Mouse (Mus musculus) midbrain, embryonic 13.5 days (tissue): ENCODE measurements around the gene F12. TPM values are rescaled to one million over a fixed set of nuclear protein-coding genes. Genes with fewer than 3 reads are reported as not detected.

Source experiments
- ATAC-seq: fragments of 200-750 bp; cut with Nextera tagmentation; 2 replicates; pipeline ENCODE4 v1.8.0; 2017; ENCODE audit warnings: mild to moderate bottlenecking, moderate TSS enrichment, moderate library complexity
- H3K27ac ChIP-seq: fragments of 300-500 bp; sonication (generic); 2 replicates; pipeline ENCODE4 v1.5.1; 2015; ENCODE audit warnings: inconsistent platforms, mild to moderate bottlenecking, moderate library complexity
- H3K27me3 ChIP-seq: fragments of 300-500 bp; sonication (generic); 2 replicates; pipeline ENCODE4 v1.6.1; 2015; ENCODE audit warnings: mild to moderate bottlenecking, inconsistent platforms
- H3K36me3 ChIP-seq: fragments of 300-500 bp; sonication (generic); 2 replicates; pipeline ENCODE4 v1.6.1; 2015; ENCODE audit warnings: mild to moderate bottlenecking, inconsistent platforms
- H3K4me1 ChIP-seq: fragments of 300-500 bp; sonication (generic); replicated peaks from 2 replicates; pipeline ENCODE4 v1.6.1; 2015; ENCODE audit warnings: inconsistent platforms
- H3K4me2 ChIP-seq: fragments of 300-500 bp; sonication (generic); replicated peaks from 2 replicates; pipeline ENCODE4 v1.6.1; 2015; ENCODE audit warnings: moderate library complexity, mild to moderate bottlenecking, inconsistent platforms
- H3K4me3 ChIP-seq: fragments of 300-500 bp; sonication (generic); replicated peaks from 2 replicates; pipeline ENCODE4 v1.5.1; 2015; ENCODE audit warnings: mild to moderate bottlenecking, inconsistent platforms
- H3K9ac ChIP-seq: fragments of 300-500 bp; sonication (generic); replicated peaks from 2 replicates; pipeline ENCODE4 v1.6.1; 2015; ENCODE audit warnings: mild to moderate bottlenecking, inconsistent platforms
- H3K9me3 ChIP-seq: fragments of 300-500 bp; sonication (generic); 2 replicates; pipeline ENCODE4 v1.6.1; 2016; ENCODE audit warnings: mild to moderate bottlenecking, inconsistent platforms
- WGBS: fragments of 180-500 bp; shearing (Covaris S2); methylation state at CpG from one replicate; pipeline ENCODE4 v1.1.7; 2015; 5-methylcytosine and 5-hydroxymethylcytosine counted together
- polyA plus RNA-seq: library from polyadenylated mRNA; unstranded; fragments of >200 nt; fragmentation: Nextera tagmentation; extraction: Ambion mirVana; gene quantifications from 2 replicates; pipeline ENCODE4 v1.2.1, GENCODE M21; 2015

Gene F12
- polyA plus RNA-seq, 1 experiment from 2014 or later, result not detected

- peak overlapping the region; percentile 86 for H3K4me2 ChIP-seq
- H3K9ac ChIP-seq, result peak overlapping the region; percentile 92
- H3K4me1 ChIP-seq, result peaks cover 75% of the 10 kb centered on the region
- H3K36me3 ChIP-seq, result peaks cover 10% of the 10 kb centered on the region
- H3K27ac ChIP-seq, result peak overlapping the region; percentile 99
- WGBS, result 61% methylated on average over 5 of the region's 5 CpGs
- H3K27me3 ChIP-seq, result no peaks in the 10 kb centered on the region
- no peaks in the 10 kb centered on the region for H3K9me3 ChIP-seq
- H3K4me3 ChIP-seq, result peak overlapping the region; percentile 60
- ATAC-seq, result no peak
These were observed 39.3 kb upstream of the F12 start for GRCm38 (mm10) chr13:55465830-55466440.

DNA sequence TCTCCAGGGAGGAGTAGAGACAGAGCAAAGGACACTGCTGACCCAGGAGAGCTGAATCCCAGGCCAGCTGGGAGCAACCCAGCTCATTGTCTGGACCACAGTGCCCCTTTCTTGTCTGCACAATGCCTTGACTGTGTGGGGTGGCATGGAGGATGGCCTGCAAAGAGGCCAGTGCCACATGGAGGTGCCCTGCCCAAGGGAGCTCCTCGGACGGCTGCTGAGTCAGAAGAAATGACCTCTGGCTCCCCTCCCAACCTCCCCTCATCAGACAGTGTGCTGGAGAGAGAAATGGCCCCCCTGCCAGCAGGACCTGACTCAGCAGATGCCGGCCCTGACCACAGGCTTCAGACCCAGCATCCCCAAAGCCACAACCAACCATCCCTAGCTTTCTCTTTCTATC lies 38.6 kb upstream of the F12 start:
- 5% methylated on average over 3 of the region's 3 CpGs for WGBS
- Histone ChIP-seq H3K4me1 (peaks cover 68% of the 10 kb centered on the region), H3K9me3 (no peaks in the 10 kb centered on the region), H3K9ac (peak overlapping the region; percentile 92), H3K36me3 (peaks cover 18% of the 10 kb centered on the region), H3K4me2 (peak overlapping the region; percentile 86), H3K4me3 (peak overlapping the region; percentile 60), H3K27me3 (no peaks in the 10 kb centered on the region), H3K27ac (peak overlapping the region; percentile 99)
- peak; percentile 44 for ATAC-seq

DNA sequence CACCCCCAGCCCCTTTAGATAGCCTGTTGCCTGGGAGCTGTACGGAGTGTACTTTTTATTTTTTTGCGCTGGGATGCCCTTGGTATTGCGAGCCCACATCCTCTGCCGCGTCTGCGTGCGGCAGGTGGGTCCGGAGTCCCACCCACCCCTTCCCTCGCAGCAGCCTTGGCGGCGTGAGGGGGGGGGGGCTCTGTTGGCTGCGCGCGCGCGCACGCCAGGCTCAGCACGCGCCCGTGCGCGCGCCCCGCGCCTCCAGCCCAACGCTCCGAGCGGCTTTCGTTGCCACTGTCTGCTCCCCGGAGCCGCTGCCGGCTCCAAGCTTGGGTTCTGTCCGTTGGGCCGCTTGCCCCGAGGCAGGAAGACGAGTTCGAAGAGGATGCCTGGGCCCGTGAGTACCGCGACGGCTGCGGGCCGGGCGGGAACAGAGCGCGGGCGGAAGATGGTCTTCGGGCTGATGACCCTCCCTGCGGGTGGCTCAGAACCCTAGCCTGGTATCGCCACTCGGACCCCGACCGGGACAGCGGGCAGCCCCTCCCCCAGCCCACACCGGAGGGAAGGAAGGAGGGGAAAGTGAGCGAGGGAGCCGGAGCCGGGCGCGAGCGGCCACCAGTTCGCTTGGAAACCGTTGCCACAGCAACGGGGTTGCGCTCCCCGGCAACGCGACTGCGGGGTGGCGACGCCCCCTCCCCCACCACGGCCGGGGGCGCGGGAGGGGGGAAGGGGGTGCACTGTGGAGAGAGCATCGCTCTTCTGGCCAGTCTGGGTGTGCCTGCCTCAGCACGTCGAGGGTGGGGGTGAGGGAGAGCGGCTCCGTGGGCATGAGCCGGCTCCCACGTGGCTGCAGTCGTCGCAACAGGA lies 37.7 kb upstream of the F12 start, which contains the start of gene Prr7:
Gene Prr7, plus strand, starts transcription at position 241 of the 858 bp plus-strand sequence.
- peak within 1 kb of the TSS; percentile 60 for H3K4me3 ChIP-seq
- peaks cover 27% of the 10 kb centered on the region for H3K36me3 ChIP-seq
- H3K4me1 ChIP-seq, result peaks cover 58% of the 10 kb centered on the region
- H3K4me2 ChIP-seq, result peak within 1 kb of the TSS; percentile 86
- no peaks in the 10 kb centered on the region for H3K27me3 ChIP-seq
- ATAC-seq, result peak; percentile 86
- H3K27ac ChIP-seq, result peak within 1 kb of the TSS; percentile 99
- WGBS, result under 1% methylated on average over 84 of the region's 84 CpGs
- H3K9ac ChIP-seq, result peak within 1 kb of the TSS; percentile 92
- H3K9me3 ChIP-seq, result no peaks in the 10 kb centered on the region

- no peaks in the 10 kb centered on the region for H3K9me3 ChIP-seq
- H3K4me3 ChIP-seq, result peak overlapping the region; percentile 60
- peak overlapping the region; percentile 86 for H3K4me2 ChIP-seq
- H3K27me3 ChIP-seq, result no peaks in the 10 kb centered on the region
- H3K27ac ChIP-seq, result peak overlapping the region; percentile 99
- H3K4me1 ChIP-seq, result peaks cover 51% of the 10 kb centered on the region
- ATAC-seq, result no peak; the same call in 1 of the 2 replicates
- peak overlapping the region; percentile 92 for H3K9ac ChIP-seq
- H3K36me3 ChIP-seq, result peaks cover 34% of the 10 kb centered on the region
- WGBS, result 7% methylated on average over 14 of the region's 14 CpGs
These were observed 36.9 kb upstream of the F12 start for GRCm38 (mm10) chr13:55463399-55464026.

- Histone ChIP-seq H3K9me3 (no peaks in the 10 kb centered on the region), H3K9ac (no peak overlapping the region), H3K4me1 (peaks cover 45% of the 10 kb centered on the region), H3K36me3 (peaks cover 40% of the 10 kb centered on the region), H3K4me2 (peak overlapping the region; percentile 86; the same call in 1 of the 2 replicates), H3K27me3 (no peaks in the 10 kb centered on the region), H3K4me3 (no peak overlapping the region), H3K27ac (peak overlapping the region; percentile 99)
- ATAC-seq, result no peak
- WGBS, result 52% methylated on average over 2 of the region's 2 CpGs
These were observed 36.4 kb upstream of the F12 start for GRCm38 (mm10) chr13:55462965-55463364.

- no peak overlapping the region for H3K4me2 ChIP-seq
- H3K4me3 ChIP-seq, result no peak overlapping the region
- H3K27me3 ChIP-seq, result no peaks in the 10 kb centered on the region
- no peaks in the 10 kb centered on the region for H3K9me3 ChIP-seq
- no peak overlapping the region for H3K9ac ChIP-seq
- H3K36me3 ChIP-seq, result peaks cover 78% of the 10 kb centered on the region
- H3K4me1 ChIP-seq, result peaks cover 14% of the 10 kb centered on the region
- WGBS, result 97% methylated on average over 16 of the region's 16 CpGs
- no peak for ATAC-seq
- H3K27ac ChIP-seq, result no peak overlapping the region
These were observed 25.4 kb upstream of the F12 start for GRCm38 (mm10) chr13:55451785-55452549.

GRCm38 (mm10) chr13:55451296-55451695 lies 24.7 kb upstream of the F12 start:
- no peak for ATAC-seq
- 95% methylated on average over 10 of the region's 10 CpGs for WGBS

DNA sequence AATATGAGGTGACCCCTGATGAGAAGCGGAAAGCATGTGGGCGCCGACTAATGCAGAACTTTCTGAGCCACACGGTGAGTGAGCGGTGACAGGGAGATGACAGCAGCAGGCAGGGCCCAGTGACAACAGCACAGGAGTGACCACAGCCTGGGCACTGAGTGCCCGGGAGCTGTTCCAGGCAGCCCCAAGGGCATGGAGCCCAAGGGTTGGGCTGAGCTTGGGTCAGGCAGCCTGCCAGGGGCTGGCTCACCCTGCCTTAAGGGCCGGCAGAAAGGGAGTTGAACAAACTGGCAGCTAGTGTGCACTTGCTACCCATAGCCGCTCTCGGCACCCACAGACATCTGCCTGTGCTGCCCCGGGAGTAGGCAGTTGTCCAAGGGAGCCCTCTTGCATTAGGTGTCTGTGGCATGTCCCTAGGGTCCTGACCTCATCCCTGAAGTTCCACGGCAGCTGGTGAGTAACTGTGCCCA lies 24.0 kb upstream of the F12 start:
- Histone ChIP-seq H3K4me1 (peaks cover 27% of the 10 kb centered on the region), H3K9ac (no peak overlapping the region), H3K36me3 (peaks cover 64% of the 10 kb centered on the region), H3K27me3 (no peaks in the 10 kb centered on the region), H3K9me3 (no peaks in the 10 kb centered on the region), H3K27ac (no peak overlapping the region), H3K4me2 (no peak overlapping the region), H3K4me3 (no peak overlapping the region)
- no peak for ATAC-seq
- WGBS, result 93% methylated on average over 11 of the region's 11 CpGs

More at GRCm38 (mm10) chr13:55451296-55451695, 24.7 kb upstream of the F12 start:
- Histone ChIP-seq H3K27me3 (no peaks in the 10 kb centered on the region), H3K9me3 (no peaks in the 10 kb centered on the region), H3K9ac (no peak overlapping the region), H3K36me3 (peaks cover 71% of the 10 kb centered on the region), H3K4me2 (no peak overlapping the region), H3K27ac (no peak overlapping the region), H3K4me3 (no peak overlapping the region), H3K4me1 (peaks cover 20% of the 10 kb centered on the region)

DNA sequence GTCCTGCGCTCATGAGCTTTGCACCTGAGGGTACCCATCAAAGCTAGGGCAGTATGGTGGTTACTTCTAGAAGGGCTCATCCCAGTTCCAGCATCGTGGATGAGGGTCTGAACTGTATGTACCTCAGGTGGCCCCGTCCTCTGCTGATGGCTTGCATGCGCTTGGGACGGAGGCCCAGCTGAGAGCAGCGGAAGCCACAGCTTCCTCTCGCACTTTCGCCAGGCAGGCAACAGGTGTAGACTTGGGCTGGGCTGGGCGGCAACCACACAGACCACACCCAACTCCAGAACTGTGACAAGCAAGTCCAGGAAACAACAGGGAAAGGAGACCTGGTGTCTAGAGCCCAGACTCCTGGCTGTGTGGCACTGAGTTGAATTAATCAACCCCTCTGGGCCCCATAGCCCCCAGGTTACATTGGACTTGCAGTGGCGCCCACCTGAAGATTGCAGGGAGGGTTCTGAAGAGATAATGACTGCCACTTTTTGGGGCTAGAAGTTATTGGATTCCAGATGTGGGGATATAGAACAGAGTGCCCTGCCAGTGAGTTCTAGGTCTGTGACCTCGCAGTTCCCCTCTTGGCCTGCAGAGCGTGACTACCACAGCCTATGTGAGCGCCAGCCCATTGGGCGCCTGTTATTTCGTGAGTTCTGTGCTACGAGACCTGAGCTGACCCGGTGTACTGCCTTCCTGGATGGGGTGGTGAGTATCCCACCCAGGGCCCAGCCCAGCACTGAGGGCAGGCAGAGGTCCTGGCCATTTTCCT lies 23.3 kb upstream of the F12 start:
- no peak for ATAC-seq
- Histone ChIP-seq H3K27me3 (no peaks in the 10 kb centered on the region), H3K4me1 (peaks cover 27% of the 10 kb centered on the region), H3K9ac (no peak overlapping the region), H3K4me2 (no peak overlapping the region), H3K36me3 (peaks cover 57% of the 10 kb centered on the region), H3K4me3 (no peak overlapping the region), H3K9me3 (no peaks in the 10 kb centered on the region), H3K27ac (no peak overlapping the region)
- 94% methylated on average over 17 of the region's 17 CpGs for WGBS

DNA sequence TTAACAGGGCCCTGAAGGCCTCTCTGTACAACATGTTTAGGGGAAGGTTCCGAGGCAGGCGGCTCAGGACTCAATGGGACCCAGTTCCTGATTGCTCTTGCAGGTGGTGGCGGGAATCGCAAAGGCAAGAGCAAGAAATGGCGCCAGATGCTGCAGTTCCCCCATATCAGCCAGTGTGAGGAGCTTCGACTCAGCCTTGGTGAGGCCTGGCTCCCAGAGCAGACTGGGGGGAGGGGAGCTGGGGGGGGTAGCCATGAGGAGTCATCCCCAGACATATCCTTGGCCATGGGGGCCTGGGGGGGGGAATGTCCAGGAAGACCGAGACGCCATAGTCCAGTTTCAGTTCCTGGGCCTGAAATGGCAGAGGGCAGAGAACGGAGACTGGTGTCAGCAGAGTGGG lies 22.6 kb upstream of the F12 start:
- Histone ChIP-seq H3K4me2 (no peak overlapping the region), H3K36me3 (peaks cover 50% of the 10 kb centered on the region), H3K9ac (no peak overlapping the region), H3K27ac (no peak overlapping the region), H3K27me3 (no peaks in the 10 kb centered on the region), H3K9me3 (no peaks in the 10 kb centered on the region), H3K4me1 (peaks cover 29% of the 10 kb centered on the region), H3K4me3 (no peak overlapping the region)
- 96% methylated on average over 9 of the region's 9 CpGs for WGBS
- no peak for ATAC-seq

GRCm38 (mm10) chr13:55448131-55448530 lies 21.5 kb upstream of the F12 start:
- Histone ChIP-seq H3K27ac (no peak overlapping the region), H3K4me1 (peaks cover 37% of the 10 kb centered on the region), H3K27me3 (no peaks in the 10 kb centered on the region), H3K4me3 (no peak overlapping the region), H3K4me2 (no peak overlapping the region), H3K36me3 (peaks cover 40% of the 10 kb centered on the region), H3K9me3 (no peaks in the 10 kb centered on the region), H3K9ac (no peak overlapping the region)
- no peak for ATAC-seq
- WGBS, result 94% methylated on average over 5 of the region's 5 CpGs
